Mouse (Mus musculus): ENCODE results near the gene Zbtb21. TPM values are rescaled to one million over a fixed set of nuclear protein-coding genes. Genes with fewer than 3 reads are reported as not detected.
"Not testable (repeated sequence)": the region's sequence is repeated elsewhere in the genome, so short reads cannot be mapped to it uniquely, and the experiment has no call there.

Gene Zbtb21
- total RNA-seq, 2 experiments from 2014 or later = 9.3 to 9.5 TPM

DNA sequence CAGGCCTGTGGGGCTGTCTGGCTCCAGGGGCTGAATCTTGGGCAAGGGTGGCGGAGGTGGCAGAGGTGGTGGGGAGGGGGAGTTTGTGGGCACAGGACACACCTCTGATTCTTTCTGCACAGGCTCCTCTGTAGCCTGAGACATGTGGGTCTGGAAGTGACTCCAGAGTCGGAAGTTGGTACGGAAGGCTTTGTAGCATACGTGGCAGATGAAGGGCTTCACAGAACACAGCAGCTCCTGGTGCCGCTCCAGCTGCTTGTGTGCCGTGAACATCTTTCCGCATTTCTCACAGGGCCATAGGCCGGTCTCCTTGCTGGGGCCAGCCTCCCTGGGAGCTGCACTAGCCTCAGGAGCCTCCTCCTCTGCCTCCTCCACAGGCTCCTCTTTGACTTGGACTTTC is 12.4 kb downstream of the Zbtb21 start:
- DNase-seq = no peak
- intact Hi-C loops (cut with DNase I) = no loop called here

DNA sequence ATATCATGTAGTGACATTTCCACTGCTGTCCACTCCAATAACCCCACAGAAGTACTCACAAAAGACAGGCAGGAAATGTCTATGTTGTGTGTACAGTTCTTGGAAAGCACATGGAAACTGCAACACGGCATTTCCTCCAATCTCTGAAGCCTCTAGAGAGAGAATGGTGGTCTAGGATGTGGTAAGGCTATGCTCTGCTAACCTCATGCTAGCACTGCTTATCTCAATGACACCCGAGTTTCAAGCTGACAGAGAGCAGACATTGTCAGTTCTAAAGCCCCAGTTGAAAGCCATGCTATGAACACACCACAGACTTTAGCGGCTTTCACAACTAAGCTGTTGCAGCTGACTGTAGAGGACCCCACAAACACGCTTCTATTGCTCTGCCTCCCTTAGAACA is 13.6 kb downstream of the Zbtb21 start:
- no peak for DNase-seq
- intact Hi-C loops (cut with DNase I) = no loop called here

DNA sequence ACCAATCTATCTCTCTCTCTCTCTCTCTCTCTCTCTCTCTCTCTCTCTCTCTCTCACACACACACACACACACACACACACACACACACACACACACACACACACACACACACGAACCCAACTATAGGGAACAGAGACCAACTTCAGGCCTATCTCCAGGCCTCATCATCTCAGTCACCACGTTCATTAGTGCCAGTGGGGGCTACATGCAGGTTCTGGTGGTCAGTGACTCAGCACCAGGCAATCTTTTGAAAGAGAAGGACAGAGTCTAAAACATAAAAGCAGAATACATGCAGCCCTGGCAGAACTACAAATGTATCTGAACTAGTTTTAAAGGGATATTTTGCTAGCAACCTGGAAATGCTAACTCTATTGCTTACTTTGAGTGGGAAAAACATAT is 15.4 kb downstream of the Zbtb21 start:
- intact Hi-C loops (cut with DNase I); DNase-seq: not testable (repeated sequence)

DNA sequence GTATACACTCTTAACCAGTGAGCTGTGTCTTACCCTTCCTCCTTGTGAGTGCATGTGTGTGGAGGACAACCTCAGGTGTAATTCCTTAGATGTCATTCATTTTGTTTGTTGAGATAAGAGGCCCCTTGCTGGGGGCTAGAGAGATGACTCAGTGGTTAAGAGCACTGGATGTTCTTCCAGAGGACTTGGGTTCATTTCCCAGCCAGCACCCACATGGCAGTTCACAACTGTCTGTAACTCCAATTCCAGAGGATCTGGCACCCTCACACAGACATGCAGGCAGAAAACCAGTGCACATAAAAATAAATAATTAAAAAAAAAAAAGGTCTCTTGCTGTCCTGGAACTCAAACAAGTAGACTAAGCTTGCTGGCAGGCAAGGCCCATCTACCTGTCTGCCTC is 20.6 kb downstream of the Zbtb21 start:
- no peak for DNase-seq
- intact Hi-C loops (cut with DNase I) = no loop called here

DNA sequence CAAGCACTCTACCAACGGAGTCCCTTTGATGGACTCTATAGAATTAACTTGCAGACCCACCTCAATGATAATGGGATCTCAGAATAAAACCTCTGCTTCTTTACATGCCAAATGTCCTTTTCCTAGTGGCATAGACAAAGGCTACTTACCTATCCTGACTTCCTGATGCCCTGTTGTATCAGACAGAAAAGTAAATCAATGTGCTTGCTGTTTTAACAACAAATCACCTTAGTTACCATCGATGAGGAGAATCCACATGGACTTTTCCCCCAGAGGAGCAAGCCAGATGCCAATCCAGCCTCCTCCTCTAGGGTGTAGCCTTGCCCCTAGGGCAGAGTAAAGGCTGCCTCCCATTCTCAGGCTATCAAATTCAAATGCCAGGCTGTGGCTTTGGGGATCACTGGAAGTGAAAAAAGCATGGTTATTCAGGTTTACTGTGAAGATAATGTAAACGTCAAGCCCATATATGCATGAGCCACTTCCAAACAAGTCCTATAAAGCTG is 21.9 kb downstream of the Zbtb21 start:
- intact Hi-C loops (cut with DNase I) = no loop called here

DNA sequence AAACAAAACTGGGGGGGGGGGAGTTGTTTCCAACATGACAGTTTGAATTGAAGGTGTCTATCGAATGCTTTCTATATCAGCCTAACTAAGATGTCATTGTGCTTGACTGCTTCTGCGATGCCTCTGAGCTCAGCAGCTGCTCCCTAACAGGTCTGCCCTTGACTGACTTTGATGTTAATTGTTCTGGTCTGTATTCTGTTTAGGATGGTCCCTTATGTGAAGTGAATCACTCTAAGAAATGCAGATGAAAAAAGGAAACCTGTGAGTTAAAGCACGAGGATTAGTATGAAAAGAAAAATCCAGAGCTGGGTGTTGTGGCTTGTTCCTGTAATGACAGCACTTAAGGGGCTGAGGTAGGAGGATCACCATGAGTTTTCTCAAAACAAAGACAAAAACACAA is 26.6 kb downstream of the Zbtb21 start:
- DNase-seq = no peak

More for the DNA sequence above, 21.9 kb downstream of the Zbtb21 start:
- no peak for DNase-seq

DNA sequence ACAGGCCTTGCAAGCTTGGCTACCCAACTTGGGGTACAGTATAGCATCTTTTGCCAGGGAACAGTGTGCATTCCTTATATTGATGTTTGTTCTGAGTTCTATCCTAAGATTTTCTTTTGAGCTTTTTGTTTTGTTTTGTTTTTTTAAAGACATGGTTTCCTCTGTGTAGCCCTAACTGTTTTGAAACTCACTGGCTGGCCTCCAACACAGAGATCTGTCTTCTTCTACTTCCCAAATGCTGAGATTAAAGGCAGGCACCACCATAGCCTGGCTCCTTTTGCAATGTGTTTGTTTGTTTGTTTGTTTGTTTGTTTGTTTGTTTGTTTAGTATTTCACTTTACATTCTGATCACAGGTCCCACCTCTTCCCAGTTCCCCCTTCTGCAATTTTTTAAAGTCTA is 32.2 kb downstream of the Zbtb21 start:
- DNase-seq = peak; percentile 23 to 41
- intact Hi-C loops (cut with DNase I) = no loop called here

More for the DNA sequence above, 26.6 kb downstream of the Zbtb21 start:
- intact Hi-C loops (cut with DNase I) = no loop called here

DNA sequence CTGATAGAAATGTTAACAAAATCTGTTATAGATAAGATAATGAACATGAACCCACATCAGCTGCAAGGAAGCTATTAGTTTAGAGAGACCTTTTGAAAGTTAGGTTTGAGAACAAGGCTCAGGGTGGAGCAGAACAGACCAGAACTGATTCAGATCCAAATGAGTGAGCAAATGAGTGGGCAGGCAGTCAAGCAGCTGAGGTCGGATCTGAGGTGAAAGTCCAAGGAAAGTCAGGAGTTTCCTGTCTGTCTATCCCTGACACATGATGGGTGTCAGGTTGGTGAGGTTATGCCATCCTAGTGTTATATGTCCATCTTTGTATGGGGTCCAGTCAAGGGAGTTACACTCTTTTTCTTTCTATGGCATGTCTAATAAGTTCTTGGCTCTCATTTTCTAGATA is 32.9 kb downstream of the Zbtb21 start:
- peak; percentile 36 to 45 for DNase-seq
- intact Hi-C loops (cut with DNase I) = no loop called here

DNA sequence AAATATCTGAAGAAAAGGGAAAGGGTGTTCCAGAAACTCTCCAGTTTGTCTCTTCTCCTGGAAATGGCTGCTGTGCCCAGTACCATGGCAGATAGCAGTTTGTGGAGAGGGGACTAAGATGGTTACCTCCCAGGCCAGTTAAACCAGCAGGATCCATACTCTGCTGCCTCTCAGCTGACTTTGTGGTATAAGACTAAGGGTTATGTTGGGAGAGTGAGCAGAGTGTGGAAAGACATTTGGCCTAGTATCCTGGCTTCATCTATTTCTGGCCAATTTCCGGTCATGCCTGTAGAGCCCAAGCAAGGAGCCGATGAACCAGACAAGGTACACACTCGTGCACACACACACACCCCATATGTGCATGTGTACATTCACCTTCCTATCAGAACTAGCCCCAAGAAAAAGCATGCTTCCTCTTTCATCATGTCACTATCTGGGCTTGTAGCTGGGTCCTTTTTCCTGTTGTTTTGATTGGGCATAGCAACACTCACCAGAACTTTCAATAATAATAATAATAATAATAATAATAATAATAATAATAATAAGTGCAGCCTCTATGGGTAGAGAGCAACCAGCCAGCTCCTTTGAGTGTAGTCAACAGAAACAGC is 35.0 kb downstream of the Zbtb21 start:
- intact Hi-C loops (cut with DNase I) = no loop called here

DNA sequence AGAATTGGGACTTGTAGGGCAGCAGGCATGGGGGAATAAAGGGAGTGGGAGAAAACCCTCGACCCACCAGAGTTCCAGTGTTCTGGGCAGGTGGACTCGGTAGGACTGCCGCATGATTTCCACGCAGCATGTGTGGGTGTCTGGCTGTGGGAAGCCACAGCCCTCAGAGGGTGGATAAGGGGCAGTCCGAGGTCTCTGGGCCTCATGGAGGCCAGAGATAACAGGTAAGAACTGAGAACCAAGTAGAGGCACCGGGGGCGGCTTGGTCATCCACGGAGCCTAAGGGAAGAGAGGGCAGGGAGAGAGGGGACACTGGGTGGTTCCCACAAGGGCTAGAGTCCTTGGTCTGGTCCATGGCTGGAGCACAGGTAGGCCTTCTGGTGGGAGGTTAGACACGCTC is 36.0 kb downstream of the Zbtb21 start:
- DNase-seq = no peak
- intact Hi-C loops (cut with DNase I) = no loop called here

More for the DNA sequence above, 35.0 kb downstream of the Zbtb21 start:
- no peak for DNase-seq

DNA sequence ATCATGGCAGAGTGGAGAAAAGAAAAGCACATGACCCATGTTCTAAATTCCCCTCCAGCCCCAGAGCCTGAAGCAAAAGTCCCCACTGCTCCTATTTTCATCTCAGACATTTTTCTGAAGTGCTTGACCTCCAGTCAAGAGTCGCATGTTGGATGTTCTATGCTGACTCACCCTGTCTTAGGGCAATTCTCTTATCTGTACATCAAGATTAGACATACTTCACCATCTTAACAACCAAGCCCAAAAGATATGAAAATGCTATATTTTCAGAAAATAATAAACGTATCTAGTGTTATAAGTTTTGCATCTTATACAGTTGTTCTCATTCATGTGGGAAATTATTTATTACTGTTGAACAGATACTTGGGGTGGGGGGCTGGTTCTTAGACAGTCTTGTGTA is 36.7 kb downstream of the Zbtb21 start:
- DNase-seq = no peak
- intact Hi-C loops (cut with DNase I) = no loop called here

DNA sequence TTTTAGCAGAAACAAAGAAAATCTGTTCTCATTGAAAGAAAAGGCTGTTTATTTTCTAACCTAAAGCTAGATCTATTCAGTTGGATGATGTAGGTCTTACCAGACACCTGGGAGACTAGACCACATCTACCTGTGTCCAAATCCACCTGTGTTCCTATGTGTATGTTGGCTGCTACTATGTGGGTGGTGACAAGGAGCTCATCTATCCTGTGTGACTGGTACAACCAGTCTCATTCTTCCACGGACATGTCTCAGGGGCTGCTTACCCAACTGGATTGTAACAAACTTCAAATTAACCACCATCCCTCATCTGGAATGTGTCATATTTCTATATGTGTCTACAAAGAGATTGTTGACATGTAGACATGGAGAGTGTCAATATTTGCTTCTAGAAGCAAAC is 38.7 kb downstream of the Zbtb21 start:
- intact Hi-C loops (cut with DNase I) = loop anchor here (5.0 kb wide), 1 partner anchor 41 kb away; no protein-coding TSS in a partner anchor
- DNase-seq = no peak

DNA sequence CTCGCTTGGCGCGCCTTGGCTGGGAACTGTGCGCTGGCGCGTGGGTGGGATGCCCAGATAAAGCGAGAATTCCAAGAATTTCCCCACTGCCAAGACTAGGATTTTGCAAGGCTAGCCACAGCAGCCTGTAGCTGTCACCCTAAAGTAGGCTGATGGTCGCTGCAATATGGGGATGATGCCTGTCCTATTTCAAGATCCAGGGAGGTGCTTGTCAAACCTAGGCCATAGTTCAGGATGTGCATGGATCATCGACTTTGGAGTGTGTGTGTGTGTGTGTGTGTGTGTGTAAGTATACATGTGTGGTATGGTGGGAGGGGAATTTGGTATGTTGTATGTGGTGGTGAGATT is 39.7 kb downstream of the Zbtb21 start:
- intact Hi-C loops (cut with DNase I) = loop anchor here (1.0 to 5.0 kb wide), 3 partner anchors 39 to 71 kb away; partner anchors contain the start of gene Prdm15
- DNase-seq = no peak

DNA sequence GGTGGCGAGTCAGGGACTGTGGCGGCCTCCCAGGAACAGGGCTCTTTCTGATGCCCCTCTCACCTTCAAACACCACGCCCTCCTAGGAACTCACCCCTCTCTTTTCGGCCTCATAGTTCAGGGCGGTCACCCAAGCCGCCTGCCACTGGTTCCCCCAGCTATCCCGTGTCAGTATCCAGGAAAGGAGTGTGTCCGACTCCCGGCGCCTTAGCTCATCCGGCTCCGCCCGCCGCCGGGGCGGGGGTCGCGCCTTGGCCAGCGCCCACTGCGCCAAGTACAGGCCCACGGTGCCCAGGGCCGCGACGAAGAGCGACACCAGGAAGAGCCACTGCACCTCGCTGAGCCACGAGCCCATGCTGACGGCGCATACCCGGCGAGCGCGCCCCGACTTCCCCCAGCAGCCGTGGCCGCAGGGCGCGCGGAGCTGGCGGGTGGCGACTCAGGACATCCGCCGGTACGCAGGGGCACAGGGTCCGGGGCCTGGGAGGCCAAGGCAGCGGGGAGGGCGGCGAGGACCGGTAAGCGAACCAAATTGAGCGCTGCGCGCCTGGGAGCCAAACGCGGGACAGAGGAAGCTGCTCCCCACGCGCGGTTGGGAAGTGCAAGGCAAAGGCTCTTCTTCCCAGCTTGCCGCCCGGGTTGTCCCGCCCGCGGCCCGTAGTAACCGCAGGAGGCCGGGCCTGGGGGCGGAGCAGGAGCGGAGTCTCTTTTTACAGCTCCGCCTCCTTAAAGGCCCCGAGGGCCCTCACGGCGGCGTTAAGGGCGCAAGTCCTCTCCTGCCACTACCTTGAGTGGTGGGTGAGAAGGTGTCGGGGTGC is 40.3 kb downstream of the Zbtb21 start:
- intact Hi-C loops (cut with DNase I) = loop anchor here (1.0 to 5.0 kb wide), 3 partner anchors 39 to 71 kb away; partner anchors contain the start of gene Prdm15
- DNase-seq = peak; percentile 92 to 94

DNA sequence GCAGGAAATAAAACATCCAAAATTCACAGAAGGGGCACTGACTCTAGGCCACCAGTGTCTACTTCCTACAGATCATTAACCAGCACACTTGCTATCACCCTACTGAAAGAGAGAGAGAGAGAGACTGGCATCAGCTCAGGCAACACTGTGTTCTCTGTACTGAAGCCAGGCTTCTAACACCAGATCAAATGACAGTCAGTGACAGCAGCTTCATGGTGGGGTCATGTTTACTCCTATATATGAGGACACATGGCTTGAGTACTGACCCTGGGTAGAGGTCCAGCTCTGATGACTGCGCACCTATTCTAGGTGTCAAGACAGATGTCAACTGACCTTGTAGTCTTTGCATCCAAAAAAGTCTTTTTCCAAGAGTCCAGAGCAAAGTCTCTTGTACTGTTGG is 41.8 kb downstream of the Zbtb21 start:
- no peak for DNase-seq
- intact Hi-C loops (cut with DNase I) = loop anchor here (5.0 kb wide), 1 partner anchor 38 kb away; no protein-coding TSS in a partner anchor

DNA sequence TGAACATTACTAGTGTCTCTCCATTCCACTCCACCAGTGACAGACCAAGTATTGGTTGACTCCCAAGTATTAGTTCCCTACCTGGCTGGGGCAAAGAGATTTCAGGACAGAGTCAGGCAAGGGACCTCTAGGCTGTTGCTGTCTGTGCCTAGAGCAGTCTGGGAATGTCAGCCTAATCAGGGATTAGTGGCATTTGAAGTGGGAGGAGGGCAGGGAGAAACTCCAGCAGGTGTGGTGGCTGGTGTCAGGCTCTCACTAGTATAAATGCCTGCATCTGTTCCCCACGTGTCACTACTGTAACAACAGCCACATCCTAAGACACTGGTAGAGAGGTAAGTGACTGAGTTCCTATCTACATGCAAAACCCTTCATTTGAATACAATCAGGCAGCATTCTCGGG is 42.6 kb downstream of the Zbtb21 start:
- intact Hi-C loops (cut with DNase I) = loop anchor here (2.0 to 5.0 kb wide), 2 partner anchors 19 to 37 kb away; no protein-coding TSS in a partner anchor
- DNase-seq = no peak

DNA sequence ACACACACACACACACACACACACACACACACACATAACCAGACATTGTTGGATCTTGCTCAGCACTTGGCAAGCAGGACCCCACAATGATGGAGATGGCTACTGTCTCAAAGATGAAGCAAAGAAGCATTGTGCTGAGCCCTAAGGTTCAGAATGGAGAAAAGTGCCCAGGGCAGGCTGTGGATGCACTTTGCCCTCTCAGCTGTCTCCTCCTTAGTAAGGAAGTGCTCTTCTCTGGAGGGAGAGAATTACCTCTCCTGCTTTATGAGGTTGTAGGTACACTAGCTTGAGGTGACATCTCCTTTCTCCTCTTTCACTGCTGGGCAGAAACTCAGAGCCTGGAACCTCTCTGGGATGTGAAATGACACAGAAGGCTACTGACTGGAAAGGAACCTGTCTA is 49.5 kb downstream of the Zbtb21 start:
- no peak for DNase-seq
- intact Hi-C loops (cut with DNase I) = no loop called here

DNA sequence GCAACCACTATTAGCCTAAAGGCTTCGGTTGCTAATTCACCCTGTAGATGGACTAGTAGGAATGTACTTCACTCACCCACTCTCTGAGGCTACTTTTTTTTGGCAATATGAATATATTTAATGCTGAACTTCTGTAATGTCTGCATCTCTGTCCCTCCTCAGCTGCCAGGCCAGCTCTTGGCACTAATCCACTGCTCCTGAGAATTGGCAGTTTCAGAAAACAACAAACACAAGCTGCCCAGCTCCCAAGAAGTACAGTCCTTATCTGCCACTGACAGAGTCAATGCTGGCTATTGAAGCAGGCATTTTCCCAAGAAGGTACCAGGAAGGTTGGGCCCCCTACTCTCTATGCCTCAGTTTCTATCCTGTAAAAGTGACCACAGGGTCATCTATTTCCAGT is 53.1 kb downstream of the Zbtb21 start:
- intact Hi-C loops (cut with DNase I) = no loop called here

DNA sequence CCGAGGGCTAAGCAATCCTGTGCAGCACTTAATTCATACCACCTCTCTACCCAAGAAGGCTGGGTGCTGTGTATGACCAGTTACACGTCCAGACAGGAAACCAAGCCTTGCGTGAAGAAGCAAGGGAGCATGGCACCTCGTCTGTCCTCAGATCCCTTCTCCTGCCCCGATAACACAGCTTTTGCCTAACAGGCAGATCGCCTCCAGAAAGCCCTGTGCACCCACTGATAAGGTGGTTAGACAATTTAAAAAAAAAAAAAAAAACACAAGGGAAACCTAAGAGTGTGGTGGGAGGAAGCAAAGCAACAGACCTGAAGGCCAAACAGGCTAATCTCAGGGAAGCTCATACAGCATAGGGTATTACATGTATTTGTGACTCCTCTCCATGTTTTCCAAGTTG is 54.9 kb downstream of the Zbtb21 start:
- intact Hi-C loops (cut with DNase I) = no loop called here
- DNase-seq = no peak

More for the DNA sequence above, 53.1 kb downstream of the Zbtb21 start:
- no peak for DNase-seq

DNA sequence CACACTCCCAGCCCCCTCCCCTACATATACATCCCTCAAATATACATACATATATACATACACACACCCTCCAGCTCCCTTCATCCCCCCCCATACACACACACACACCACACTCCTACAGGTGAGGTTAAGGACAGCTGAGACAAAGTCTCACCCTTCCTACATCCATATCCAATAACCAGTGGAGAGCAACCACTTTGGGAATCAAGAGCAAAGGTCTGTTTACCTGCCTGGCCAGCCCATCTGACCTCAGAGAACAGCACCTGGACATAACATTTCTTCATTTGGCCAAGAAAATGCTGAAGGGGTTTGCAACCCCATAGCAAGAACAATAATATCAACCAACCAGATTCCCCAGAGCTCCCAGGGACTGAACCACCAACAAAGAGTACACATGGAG is 56.1 kb downstream of the Zbtb21 start:
- intact Hi-C loops (cut with DNase I) = no loop called here
- DNase-seq = no peak

DNA sequence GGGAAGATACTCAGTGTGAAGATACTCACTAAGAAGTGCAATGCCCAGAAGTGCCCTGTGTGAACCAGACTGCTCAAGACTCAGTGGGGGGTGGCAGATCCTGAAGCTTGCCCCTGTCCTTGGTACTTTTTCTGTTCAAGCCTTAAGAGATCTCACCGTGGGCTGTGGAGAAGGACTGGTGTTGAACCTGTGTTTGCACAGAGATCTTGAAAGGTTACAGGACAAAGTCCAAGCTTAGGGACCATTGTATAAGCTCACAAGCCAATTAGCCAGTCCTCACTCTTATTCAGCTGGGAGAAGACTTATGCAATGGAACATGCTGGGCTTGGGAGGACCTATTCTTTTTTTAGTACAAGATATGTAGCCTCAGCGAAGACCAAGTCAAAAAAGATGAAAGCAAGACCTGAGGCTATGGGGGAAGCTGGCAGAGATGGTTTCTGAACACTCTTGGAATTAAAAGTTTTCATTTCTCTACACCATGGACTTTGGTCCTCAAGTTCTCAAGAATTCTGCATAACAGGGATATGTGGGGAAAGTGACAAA is 56.9 kb downstream of the Zbtb21 start:
- intact Hi-C loops (cut with DNase I) = no loop called here

More for the DNA sequence above, 56.9 kb downstream of the Zbtb21 start:
- DNase-seq = peak in 1 of 2 experiments; percentile 48

All from heart, postnatal 36 days (tissue).